ENCODE assay signal across 14 mouse cellular contexts in genomic region chr10:19176249-19176648, GRCm38 (mm10).
"Had no signal": no experiment of that assay in that cellular context is flagged by ENCODE, and none has a peak within 500 bp of the region (broad histone marks: within the 10 kb centered on the region; RNA-seq: fewer than 3 reads in every experiment).

No protein-coding gene starts in this region.

- H3K4me1 ChIP-seq: kidney, embryonic 15.5 days; limb, embryonic 13.5 days; liver, embryonic 12.5 days; liver, embryonic 15.5 days; lung, embryonic 15.5 days had no signal

- H3K36me3 ChIP-seq: kidney, embryonic 15.5 days; limb, embryonic 13.5 days; liver, embryonic 12.5 days; liver, embryonic 15.5 days; lung, embryonic 15.5 days had no signal

- H3K27ac ChIP-seq: kidney, embryonic 15.5 days; limb, embryonic 13.5 days; liver, embryonic 12.5 days; liver, embryonic 15.5 days; lung, embryonic 15.5 days had no signal

- DNase-seq: kidney, adult 18-20 months; kidney, postnatal 10 days; kidney, postnatal 36 days; left cerebral cortex, postnatal 4 days; liver; lung, adult 18-20 months; lung, postnatal 10 days; lung, postnatal 4 days; midbrain, embryonic 14.5 days had no signal

- H3K4me3 ChIP-seq: kidney, embryonic 15.5 days; limb, embryonic 13.5 days; liver, embryonic 12.5 days; liver, embryonic 15.5 days; lung, embryonic 15.5 days had no signal

- H3K27me3 ChIP-seq: kidney, embryonic 15.5 days; limb, embryonic 13.5 days; liver, embryonic 12.5 days; liver, embryonic 15.5 days; lung, embryonic 15.5 days had no signal

- ATAC-seq: liver, embryonic 12.5 days had no signal

- H3K9me3 ChIP-seq: kidney, embryonic 15.5 days; limb, embryonic 13.5 days; liver, embryonic 12.5 days; liver, embryonic 15.5 days; lung, embryonic 15.5 days had no signal
